Mouse (Mus musculus) MEL (cell line): ENCODE data around the gene Aqp7.

Experiments
- BHLHE40 ChIP-seq: IDR thresholded peaks from 2 replicates; pipeline ENCODE4 v1.6.1; 2012; ENCODE audit warnings: low read depth, mild to moderate bottlenecking, inconsistent platforms, low read length, improper control_type of control experiment, borderline replicate concordance
- CTCF ChIP-seq, 3 experiments: IDR thresholded peaks in 2 of 3; conservative IDR thresholded peaks in 1 of 3; 2 replicates each; pipeline ENCODE4 v1.5.1; 2011 to 2012; ENCODE audit warnings: low read length in 3 of 3, low read depth in 2 of 3, mild to moderate bottlenecking in 2 of 3, improper control_type of control experiment in 1 of 3, inconsistent platforms in 1 of 3, mixed read lengths in 1 of 3, moderate library complexity in 1 of 3; ENCODE audit not compliant: control insufficient read depth in 1 of 3, insufficient read depth in 1 of 3, poor library complexity in 1 of 3, severe bottlenecking in 1 of 3
- HCFC1 ChIP-seq: IDR thresholded peaks from 2 replicates; pipeline ENCODE4 v1.6.1; 2012; ENCODE audit warnings: low read depth, mild to moderate bottlenecking, inconsistent platforms, low read length, improper control_type of control experiment, moderate library complexity
- POLR2A ChIP-seq, 2 experiments: IDR thresholded peaks; 2 replicates each; pipeline ENCODE4 v1.6.1; 2011 to 2012; ENCODE audit warnings: low read length in 2 of 2, mild to moderate bottlenecking in 2 of 2, control low read depth in 1 of 2, improper control_type of control experiment in 1 of 2, low read depth in 1 of 2, moderate library complexity in 1 of 2; ENCODE audit not compliant: control insufficient read depth in 1 of 2, insufficient read depth in 1 of 2, poor library complexity in 1 of 2
- TCF12 ChIP-seq: IDR thresholded peaks from 2 replicates; pipeline ENCODE4 v1.6.1; 2014; ENCODE audit warnings: low read depth, mild to moderate bottlenecking, inconsistent platforms, low read length, improper control_type of control experiment, moderate library complexity

DNA sequence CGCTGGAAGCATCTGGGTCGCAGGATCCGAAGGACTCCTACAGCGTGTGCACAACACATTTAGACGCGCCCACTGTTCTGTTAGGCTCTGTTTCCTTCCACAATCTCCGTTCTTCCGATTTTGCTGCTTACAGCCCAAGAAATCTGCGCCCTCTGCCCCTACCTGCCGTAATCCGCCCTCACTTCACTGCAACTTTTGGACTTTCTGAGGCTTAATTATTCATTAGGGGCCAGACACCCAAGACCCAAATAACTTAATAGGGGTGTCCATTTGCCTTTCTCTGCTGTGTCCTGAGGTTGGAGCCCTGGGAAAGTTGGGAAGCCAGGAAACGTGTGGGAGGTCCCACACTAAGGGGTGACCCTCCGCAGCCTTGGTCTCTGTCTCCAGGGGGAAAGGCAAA, 49.4 kb upstream of the Aqp7 start:
- TF ChIP-seq TCF12 (no peak), CTCF (IDR thresholded peaks at IDR 0.05 in 2 of 3, conservative IDR thresholded peaks at IDR 0.05 in 1 of 3; ENCODE audit: control insufficient read depth in 1 of 3, insufficient read depth in 1 of 3, low read depth in 2 of 3, low read length in 3 of 3, poor library complexity in 1 of 3, severe bottlenecking in 1 of 3) (no peak), POLR2A (IDR thresholded peaks at IDR 0.05; ENCODE audit: control insufficient read depth in 1 of 2, insufficient read depth in 1 of 2, low read depth in 1 of 2, low read length in 2 of 2, poor library complexity in 1 of 2) (no peak), HCFC1 (no peak), BHLHE40 (no peak)
